Mouse (Mus musculus): Measurements from ENCODE around the gene B430306N03Rik.

GRCm38 (mm10) chr17:48300861-48301260, 15.1 kb upstream of the B430306N03Rik start:
- TF ChIP-seq POLR2A (IDR thresholded peaks at IDR 0.05; ENCODE audit: low read depth, low read length) (no peak), CTCF (IDR thresholded peaks at IDR 0.05; ENCODE audit: extremely low read depth, insufficient read depth, insufficient read length, insufficient replicate concordance) (no peak)

Data from spleen, adult 2 months (tissue).